Mouse (Mus musculus): ENCODE data around the gene Pdcd6. TPM values are rescaled to one million over a fixed set of nuclear protein-coding genes. Genes with fewer than 3 reads are reported as not detected.

Gene Pdcd6
- polyA plus RNA-seq, 1 experiment from 2014 or later: 136 TPM

GRCm38 (mm10) chr13:74314616-74315015 lies 2.8 kb downstream of the Pdcd6 start:
- no peak for ATAC-seq (ENCODE audit: borderline replicate concordance, extremely low read depth, low FRiP score, low TSS enrichment)
- peaks cover 7% of the 10 kb centered on the region; the same call in 1 of the 2 replicates for H3K4me1 ChIP-seq
- 95% methylated on average over 3 of the region's 3 CpGs for WGBS
- no peak overlapping the region for H3K4me2 ChIP-seq
- no peaks in the 10 kb centered on the region for H3K27me3 ChIP-seq
- H3K9me3 ChIP-seq: no peaks in the 10 kb centered on the region
- H3K9ac ChIP-seq: no peak overlapping the region
- H3K36me3 ChIP-seq: peaks cover 25% of the 10 kb centered on the region
- H3K4me3 ChIP-seq: no peak overlapping the region
- H3K27ac ChIP-seq: no peak overlapping the region

DNA sequence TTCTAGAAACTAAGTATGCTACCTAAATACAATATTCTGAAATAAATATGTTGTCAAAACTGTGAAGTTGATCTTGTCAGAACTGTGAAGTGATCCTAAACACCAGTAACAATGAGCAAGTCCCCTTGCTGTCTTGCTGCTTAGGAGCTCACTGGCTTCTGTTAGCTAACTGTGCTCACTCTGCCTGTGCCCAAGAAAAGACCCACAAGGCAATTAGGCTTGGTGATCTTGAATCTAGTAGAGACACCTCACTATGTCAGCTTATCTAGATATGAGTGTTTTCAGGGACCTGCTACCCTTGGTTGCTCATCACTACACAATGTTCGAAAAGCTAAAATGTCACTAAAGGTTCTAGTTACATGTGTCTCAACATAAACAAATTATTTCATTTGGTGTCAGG lies 11.6 kb downstream of the Pdcd6 start:
- no peak overlapping the region for H3K9ac ChIP-seq
- peaks cover 71% of the 10 kb centered on the region for H3K36me3 ChIP-seq
- no peak overlapping the region for H3K4me3 ChIP-seq
- H3K9me3 ChIP-seq: no peaks in the 10 kb centered on the region
- ATAC-seq (ENCODE audit: borderline replicate concordance, extremely low read depth, low FRiP score, low TSS enrichment): no peak
- no peak overlapping the region for H3K27ac ChIP-seq
- no peaks in the 10 kb centered on the region for H3K27me3 ChIP-seq
- no peak overlapping the region for H3K4me2 ChIP-seq
- 96% methylated on average over 1 of the region's 1 CpGs for WGBS
- H3K4me1 ChIP-seq: no peaks in the 10 kb centered on the region

- Histone ChIP-seq H3K4me2 (no peak overlapping the region), H3K9ac (no peak overlapping the region), H3K27ac (no peak overlapping the region), H3K36me3 (peaks cover 67% of the 10 kb centered on the region), H3K4me1 (no peaks in the 10 kb centered on the region), H3K27me3 (no peaks in the 10 kb centered on the region), H3K4me3 (no peak overlapping the region), H3K9me3 (no peaks in the 10 kb centered on the region)
- ATAC-seq (ENCODE audit: borderline replicate concordance, extremely low read depth, low FRiP score, low TSS enrichment): no peak
- WGBS: 85% methylated on average over 6 of the region's 6 CpGs
These were observed 12.0 kb downstream of the Pdcd6 start for GRCm38 (mm10) chr13:74305380-74305779.

DNA sequence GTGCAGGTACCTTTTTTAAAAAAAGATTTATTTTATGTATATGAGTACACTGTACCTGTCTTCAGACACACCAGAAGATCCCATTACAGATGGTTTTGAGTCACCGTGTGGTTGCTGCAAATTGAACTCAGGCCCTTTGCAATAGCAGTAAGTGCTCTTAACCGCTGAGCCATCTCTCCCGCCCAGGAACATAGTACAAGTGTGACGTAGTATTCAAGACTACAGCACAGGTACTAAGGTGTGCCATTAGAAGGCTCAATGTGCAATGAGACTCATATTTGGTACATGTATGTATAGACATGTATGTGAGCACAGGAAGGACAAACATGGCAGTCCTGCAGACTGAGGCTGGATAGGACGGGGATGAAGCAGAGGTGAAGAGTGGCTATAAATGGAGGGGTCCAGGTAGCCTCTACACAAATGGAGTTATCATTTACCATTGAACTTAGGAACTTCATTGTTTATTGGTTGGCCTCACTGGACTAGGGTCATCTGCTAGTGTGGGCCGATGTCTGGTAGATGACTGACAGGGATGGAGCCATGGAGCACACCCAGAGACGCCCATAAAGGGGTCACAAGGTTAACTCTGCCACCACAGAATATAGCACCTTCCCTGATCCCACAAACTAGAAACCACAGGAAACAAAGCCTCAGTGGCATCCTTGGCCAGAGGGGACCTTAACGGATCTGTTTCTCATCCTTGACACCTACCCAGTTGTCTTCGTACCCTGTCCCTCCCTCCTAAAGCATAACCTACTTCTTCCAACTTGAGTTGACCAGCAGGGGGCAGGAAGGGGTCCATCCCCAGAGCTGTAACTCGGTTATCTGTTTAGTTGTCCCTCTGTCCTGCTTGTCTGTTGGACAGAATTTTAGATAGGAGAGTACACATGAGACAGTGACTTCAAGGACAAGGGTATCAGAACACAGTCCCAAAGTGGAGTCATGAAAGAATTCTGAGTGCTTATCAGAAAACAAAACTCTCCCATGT lies 15.0 kb downstream of the Pdcd6 start:
- Histone ChIP-seq H3K4me1 (no peaks in the 10 kb centered on the region), H3K9me3 (no peaks in the 10 kb centered on the region), H3K36me3 (peaks cover 44% of the 10 kb centered on the region), H3K4me2 (no peak overlapping the region), H3K27ac (no peak overlapping the region), H3K9ac (no peak overlapping the region), H3K27me3 (no peaks in the 10 kb centered on the region), H3K4me3 (no peak overlapping the region)
- ATAC-seq (ENCODE audit: borderline replicate concordance, extremely low read depth, low FRiP score, low TSS enrichment): no peak
- WGBS: 81% methylated on average over 10 of the region's 10 CpGs

DNA sequence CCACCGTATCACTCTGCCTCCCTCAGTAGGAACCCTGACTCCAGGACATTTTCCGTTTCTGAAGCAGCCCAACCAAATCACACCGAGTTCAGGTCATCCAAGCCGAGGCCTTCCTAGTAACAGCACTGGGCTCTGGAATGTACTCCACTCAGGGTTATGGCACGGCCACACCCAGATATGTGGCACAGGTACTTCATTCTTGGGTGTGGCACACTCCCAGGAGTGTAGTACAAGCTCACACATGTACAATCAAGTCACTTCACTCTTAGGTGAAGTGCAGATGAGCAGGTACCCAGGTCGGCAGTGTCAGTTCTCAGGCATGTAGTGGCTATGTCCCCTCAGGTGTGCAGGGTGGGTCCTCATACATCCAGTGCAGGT lies 15.8 kb downstream of the Pdcd6 start:
- H3K27me3 ChIP-seq: no peaks in the 10 kb centered on the region
- H3K4me2 ChIP-seq: no peak overlapping the region
- no peak overlapping the region for H3K4me3 ChIP-seq
- 69% methylated on average over 6 of the region's 6 CpGs for WGBS
- H3K36me3 ChIP-seq: peaks cover 37% of the 10 kb centered on the region
- H3K4me1 ChIP-seq: no peaks in the 10 kb centered on the region
- H3K9me3 ChIP-seq: no peaks in the 10 kb centered on the region
- H3K9ac ChIP-seq: no peak overlapping the region
- peak; percentile 62; the same call in 1 of the 2 replicates for ATAC-seq (ENCODE audit: borderline replicate concordance, extremely low read depth, low FRiP score, low TSS enrichment)
- no peak overlapping the region for H3K27ac ChIP-seq

DNA sequence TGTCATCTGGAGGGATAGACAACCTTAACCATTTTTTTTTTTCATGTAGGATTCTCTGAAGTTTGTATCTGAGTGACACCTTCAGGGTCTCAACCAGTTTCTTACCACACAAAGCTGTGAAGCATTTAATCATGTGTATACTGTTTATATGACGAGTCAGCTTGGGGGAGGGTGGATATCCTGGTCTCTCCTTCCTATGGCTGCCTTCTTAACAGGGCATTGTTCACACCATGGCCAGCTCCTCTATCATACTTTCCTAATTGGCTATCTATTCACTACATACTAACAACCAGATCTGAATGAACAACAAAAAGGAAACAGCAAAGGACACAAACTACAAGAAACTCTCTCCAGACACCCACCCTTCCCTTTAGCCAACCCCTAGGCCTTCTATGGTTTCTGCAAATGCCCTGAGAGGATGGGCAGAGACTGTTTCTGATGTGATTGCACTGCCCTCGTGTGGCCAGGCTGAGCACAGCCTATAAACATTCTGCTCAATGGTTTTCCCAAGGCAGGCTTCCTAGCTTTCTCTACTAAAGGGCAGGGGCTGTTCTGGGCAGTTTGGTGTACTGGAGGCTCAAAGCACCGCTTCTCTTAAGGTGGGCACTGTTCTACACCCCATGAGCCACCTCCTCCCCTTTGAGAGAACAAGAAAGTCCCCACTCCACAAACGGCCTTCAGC lies 16.3 kb downstream of the Pdcd6 start:
- ATAC-seq (ENCODE audit: borderline replicate concordance, extremely low read depth, low FRiP score, low TSS enrichment): peak; percentile 83
- Histone ChIP-seq H3K27me3 (no peaks in the 10 kb centered on the region), H3K4me2 (no peak overlapping the region), H3K9me3 (no peaks in the 10 kb centered on the region), H3K4me3 (no peak overlapping the region), H3K4me1 (no peaks in the 10 kb centered on the region), H3K36me3 (peaks cover 31% of the 10 kb centered on the region), H3K9ac (no peak overlapping the region), H3K27ac (no peak overlapping the region)
- 40% methylated on average over 4 of the region's 4 CpGs for WGBS

DNA sequence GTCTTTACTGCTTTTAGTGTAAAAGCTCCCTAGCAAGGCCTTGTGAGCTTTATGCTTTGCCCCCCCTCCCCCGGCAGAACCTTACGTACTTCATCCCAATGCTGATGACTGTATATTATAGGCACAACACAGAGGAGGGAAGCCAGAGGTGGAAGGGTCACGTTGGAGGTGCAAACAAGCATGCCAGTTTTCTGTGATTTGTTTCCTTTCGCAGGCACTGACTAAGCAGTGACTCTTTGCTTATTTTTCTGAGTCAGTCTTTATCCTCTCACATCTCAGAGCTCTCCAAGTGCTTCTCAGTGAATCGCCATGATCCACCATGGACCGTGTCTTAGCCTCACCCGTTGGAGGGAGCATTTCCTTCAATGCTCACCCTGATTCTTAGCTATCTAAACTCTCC lies 21.0 kb downstream of the Pdcd6 start:
- H3K4me3 ChIP-seq: no peak overlapping the region
- no peaks in the 10 kb centered on the region for H3K36me3 ChIP-seq
- no peak overlapping the region for H3K27ac ChIP-seq
- H3K4me2 ChIP-seq: no peak overlapping the region
- H3K9me3 ChIP-seq: no peaks in the 10 kb centered on the region
- peaks cover 5% of the 10 kb centered on the region; the same call in 1 of the 2 replicates for H3K4me1 ChIP-seq
- no peak for ATAC-seq (ENCODE audit: borderline replicate concordance, extremely low read depth, low FRiP score, low TSS enrichment)
- H3K27me3 ChIP-seq: peaks cover 9% of the 10 kb centered on the region; the same call in 1 of the 2 replicates
- no peak overlapping the region for H3K9ac ChIP-seq
- 60% methylated on average over 7 of the region's 7 CpGs for WGBS

GRCm38 (mm10) chr13:74292167-74292566 lies 25.2 kb downstream of the Pdcd6 start, which contains the start of gene Ahrr:
Gene Ahrr (minus strand): TSS chr13:74292331.
- Histone ChIP-seq H3K27me3 (peaks cover 11% of the 10 kb centered on the region; the same call in 1 of the 2 replicates), H3K9ac (no peak within 1 kb of the TSS), H3K4me3 (peak within 1 kb of the TSS; percentile 18), H3K27ac (no peak within 1 kb of the TSS), H3K4me1 (peaks cover 5% of the 10 kb centered on the region; the same call in 1 of the 2 replicates), H3K4me2 (peak within 1 kb of the TSS; percentile 56), H3K9me3 (no peaks in the 10 kb centered on the region), H3K36me3 (no peaks in the 10 kb centered on the region)
- ATAC-seq (ENCODE audit: borderline replicate concordance, extremely low read depth, low FRiP score, low TSS enrichment): peak; percentile 59; the same call in 1 of the 2 replicates
- 1% methylated on average over 27 of the region's 27 CpGs for WGBS

DNA sequence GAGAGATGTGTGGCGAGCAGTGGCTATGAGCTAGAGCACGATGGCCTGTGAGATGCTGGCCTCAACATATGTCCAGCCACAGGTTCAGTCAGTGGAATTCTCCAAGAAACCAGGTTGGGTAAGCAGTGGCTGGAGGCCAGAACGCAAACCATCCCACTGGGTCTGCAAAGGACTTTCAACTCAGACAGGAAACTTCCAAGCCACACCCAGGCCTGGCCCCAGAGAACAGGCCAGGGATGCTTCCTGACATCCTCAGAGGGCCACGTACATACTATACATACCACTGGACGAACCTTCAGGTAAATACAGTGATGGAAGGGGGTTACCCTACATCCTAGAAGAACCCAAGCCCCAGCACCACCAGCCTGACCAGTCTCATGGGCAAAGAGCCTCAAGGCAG lies 27.7 kb downstream of the Pdcd6 start:
- Histone ChIP-seq H3K9ac (no peak overlapping the region), H3K4me2 (no peak overlapping the region), H3K4me3 (no peak overlapping the region), H3K9me3 (no peaks in the 10 kb centered on the region), H3K27me3 (peaks cover 11% of the 10 kb centered on the region; the same call in 1 of the 2 replicates), H3K4me1 (peaks cover 5% of the 10 kb centered on the region; the same call in 1 of the 2 replicates), H3K27ac (no peak overlapping the region), H3K36me3 (no peaks in the 10 kb centered on the region)
- no peak for ATAC-seq (ENCODE audit: borderline replicate concordance, extremely low read depth, low FRiP score, low TSS enrichment)
- 76% methylated on average over 5 of the region's 5 CpGs for WGBS

GRCm38 (mm10) chr13:74282299-74282698 lies 35.1 kb downstream of the Pdcd6 start:
- H3K4me2 ChIP-seq: no peak overlapping the region
- H3K9ac ChIP-seq: no peak overlapping the region
- ATAC-seq (ENCODE audit: borderline replicate concordance, extremely low read depth, low FRiP score, low TSS enrichment): no peak
- no peaks in the 10 kb centered on the region for H3K36me3 ChIP-seq
- no peaks in the 10 kb centered on the region for H3K27me3 ChIP-seq
- no peak overlapping the region for H3K27ac ChIP-seq
- no peaks in the 10 kb centered on the region for H3K9me3 ChIP-seq
- WGBS: 79% methylated on average over 1 of the region's 2 CpGs
- no peaks in the 10 kb centered on the region for H3K4me1 ChIP-seq
- no peak overlapping the region for H3K4me3 ChIP-seq

DNA sequence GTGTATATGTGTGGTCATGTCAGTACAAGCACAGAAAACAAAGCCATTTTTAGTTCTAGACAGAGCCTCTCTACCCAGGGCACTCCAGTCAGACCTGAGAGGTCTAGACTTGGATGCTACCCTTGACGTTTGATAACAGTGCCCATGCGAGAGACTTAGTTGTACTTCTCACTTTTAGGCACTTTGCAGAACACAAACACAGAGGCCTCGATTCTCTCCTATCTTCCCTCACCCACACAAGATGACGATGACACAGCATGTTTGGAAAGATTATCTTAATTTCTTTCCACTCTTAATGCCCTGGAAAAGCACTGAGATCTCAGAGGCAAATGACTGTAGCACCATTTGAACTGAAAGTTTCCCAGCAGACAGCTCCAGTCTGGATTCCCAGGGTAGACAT lies 41.7 kb downstream of the Pdcd6 start:
- H3K4me1 ChIP-seq: no peaks in the 10 kb centered on the region
- H3K9ac ChIP-seq: no peak overlapping the region
- no peak overlapping the region for H3K4me3 ChIP-seq
- no peaks in the 10 kb centered on the region for H3K27me3 ChIP-seq
- no peaks in the 10 kb centered on the region for H3K36me3 ChIP-seq
- WGBS: 57% methylated on average over 4 of the region's 4 CpGs
- no peak overlapping the region for H3K27ac ChIP-seq
- no peak for ATAC-seq (ENCODE audit: borderline replicate concordance, extremely low read depth, low FRiP score, low TSS enrichment)
- H3K9me3 ChIP-seq: no peaks in the 10 kb centered on the region
- no peak overlapping the region for H3K4me2 ChIP-seq
